Mouse (Mus musculus): ENCODE results near the gene B230118H07Rik. TPM values are rescaled to one million over a fixed set of nuclear protein-coding genes. Genes with fewer than 3 reads are reported as not detected.

Gene B230118H07Rik
- polyA plus RNA-seq, 1 experiment = 20.2 TPM

DNA sequence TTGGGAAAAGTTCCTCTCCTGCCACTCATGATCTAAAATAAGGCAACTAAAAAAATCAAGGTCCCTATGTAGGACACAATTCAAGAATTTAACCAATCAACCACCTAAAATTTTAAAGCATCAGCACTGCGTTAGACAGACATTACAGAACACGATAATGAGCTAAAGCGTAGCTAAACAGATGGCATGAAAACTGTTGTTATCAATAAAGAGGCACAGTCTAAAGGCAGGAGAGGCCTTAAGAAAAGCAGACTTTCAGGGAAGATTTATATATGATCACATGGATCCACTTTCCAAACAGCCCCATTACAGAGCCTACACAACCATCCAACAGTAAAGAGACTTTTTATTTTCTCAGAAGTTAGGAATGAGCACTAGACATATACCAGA lies 16.4 kb upstream of the B230118H07Rik start:
- TF ChIP-seq POLR2A (IDR thresholded peaks at IDR 0.05; ENCODE audit: borderline replicate concordance, extremely low read depth, insufficient read depth, insufficient read length, poor library complexity, severe bottlenecking) (no peak), CTCF (IDR thresholded peaks at IDR 0.05; ENCODE audit: borderline replicate concordance, extremely low read depth, insufficient read depth, insufficient read length) (no peak)
- no peak for DNase-seq (ENCODE audit: low read depth)

DNA sequence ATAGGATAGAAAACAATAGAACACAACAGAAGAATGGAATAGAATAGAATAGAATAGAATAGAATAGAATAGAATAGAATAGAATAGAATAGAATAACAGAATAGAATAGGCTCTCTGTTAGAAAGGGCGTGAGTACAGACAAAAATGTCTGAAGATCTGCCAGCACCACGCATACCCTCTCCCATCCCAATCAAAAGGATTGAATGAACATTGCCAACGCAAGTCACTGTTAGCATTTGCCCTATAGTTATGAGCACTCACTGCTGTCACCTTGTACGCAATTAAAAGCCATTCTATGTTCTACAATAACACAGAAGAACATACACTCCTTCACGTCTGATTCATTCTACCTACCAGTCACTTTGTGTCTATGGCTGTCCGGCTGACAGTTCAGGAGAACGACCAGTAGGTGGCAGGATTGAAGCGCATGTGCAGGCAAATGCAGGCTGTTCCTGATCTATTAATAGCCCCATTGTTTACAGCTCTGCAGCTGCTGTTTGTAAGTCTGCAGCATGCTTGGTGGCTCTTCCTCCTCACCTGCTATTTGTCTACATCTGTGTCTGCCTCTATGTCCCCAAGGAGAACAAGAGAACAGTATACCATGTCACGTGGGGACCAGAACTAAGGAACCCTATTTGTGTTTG lies 15.8 kb upstream of the B230118H07Rik start:
- peak; percentile 94 for DNase-seq (ENCODE audit: low read depth)
- peak; percentile 89 for TF ChIP-seq CTCF (IDR thresholded peaks at IDR 0.05; ENCODE audit: borderline replicate concordance, extremely low read depth, insufficient read depth, insufficient read length)
- no peak for TF ChIP-seq POLR2A (IDR thresholded peaks at IDR 0.05; ENCODE audit: borderline replicate concordance, extremely low read depth, insufficient read depth, insufficient read length, poor library complexity, severe bottlenecking)

DNA sequence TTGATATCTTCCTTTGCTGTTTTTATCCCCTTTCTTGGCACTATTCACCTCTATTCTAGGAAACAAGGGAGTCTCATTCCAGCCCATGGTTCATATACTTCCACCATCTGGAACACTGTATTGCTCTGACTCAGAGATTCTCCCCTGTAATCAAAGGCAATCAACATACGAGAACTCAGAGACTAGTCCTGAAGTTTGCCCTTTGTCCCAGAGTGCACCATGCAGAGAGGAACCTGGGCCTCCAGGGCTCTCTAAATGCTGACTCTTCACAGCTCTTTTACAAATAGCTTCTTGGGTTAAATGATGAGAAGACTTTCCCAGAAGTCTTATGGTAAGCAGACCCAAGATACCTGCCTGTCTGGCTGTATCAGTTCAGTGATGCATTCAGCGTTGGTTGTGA lies 11.2 kb upstream of the B230118H07Rik start:
- no peak for DNase-seq (ENCODE audit: low read depth)
- no peak for TF ChIP-seq POLR2A (IDR thresholded peaks at IDR 0.05; ENCODE audit: borderline replicate concordance, extremely low read depth, insufficient read depth, insufficient read length, poor library complexity, severe bottlenecking)
- TF ChIP-seq CTCF (IDR thresholded peaks at IDR 0.05; ENCODE audit: borderline replicate concordance, extremely low read depth, insufficient read depth, insufficient read length) = no peak

DNA sequence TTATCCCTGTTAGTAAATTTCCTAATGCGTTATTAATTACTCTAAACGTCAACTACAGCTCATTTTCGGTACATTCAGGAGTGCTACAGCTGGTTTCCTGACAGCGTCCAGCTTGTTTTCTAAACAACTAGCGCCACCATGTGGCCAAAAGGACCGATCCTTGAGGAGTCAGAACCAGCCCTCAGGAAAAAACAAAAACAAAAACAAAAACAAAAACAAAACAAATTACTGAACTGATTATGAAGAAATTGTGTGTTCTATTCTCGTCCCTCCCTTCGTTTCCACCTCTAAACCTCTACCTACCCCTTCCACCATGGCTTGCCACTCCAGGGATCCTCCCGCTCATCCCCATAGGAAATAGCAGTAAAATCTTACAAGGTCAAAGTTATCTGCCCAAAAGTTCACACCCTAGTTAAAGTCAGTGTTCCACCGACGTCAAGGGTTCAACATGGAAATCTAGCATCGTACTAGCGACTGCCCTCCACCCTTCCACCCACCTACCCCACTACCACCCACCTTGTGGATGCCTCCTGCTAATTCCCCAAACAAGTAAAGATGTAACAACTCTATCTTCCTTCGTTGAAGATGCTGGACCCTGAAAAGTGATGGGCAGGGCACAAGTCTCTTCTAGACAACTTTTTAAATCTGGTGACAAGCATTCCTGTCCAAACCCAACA lies 3.7 kb upstream of the B230118H07Rik start:
- DNase-seq (ENCODE audit: low read depth) = peak; percentile 94
- no peak for TF ChIP-seq POLR2A (IDR thresholded peaks at IDR 0.05; ENCODE audit: borderline replicate concordance, extremely low read depth, insufficient read depth, insufficient read length, poor library complexity, severe bottlenecking)
- TF ChIP-seq CTCF (IDR thresholded peaks at IDR 0.05; ENCODE audit: borderline replicate concordance, extremely low read depth, insufficient read depth, insufficient read length) = peak; percentile 79

DNA sequence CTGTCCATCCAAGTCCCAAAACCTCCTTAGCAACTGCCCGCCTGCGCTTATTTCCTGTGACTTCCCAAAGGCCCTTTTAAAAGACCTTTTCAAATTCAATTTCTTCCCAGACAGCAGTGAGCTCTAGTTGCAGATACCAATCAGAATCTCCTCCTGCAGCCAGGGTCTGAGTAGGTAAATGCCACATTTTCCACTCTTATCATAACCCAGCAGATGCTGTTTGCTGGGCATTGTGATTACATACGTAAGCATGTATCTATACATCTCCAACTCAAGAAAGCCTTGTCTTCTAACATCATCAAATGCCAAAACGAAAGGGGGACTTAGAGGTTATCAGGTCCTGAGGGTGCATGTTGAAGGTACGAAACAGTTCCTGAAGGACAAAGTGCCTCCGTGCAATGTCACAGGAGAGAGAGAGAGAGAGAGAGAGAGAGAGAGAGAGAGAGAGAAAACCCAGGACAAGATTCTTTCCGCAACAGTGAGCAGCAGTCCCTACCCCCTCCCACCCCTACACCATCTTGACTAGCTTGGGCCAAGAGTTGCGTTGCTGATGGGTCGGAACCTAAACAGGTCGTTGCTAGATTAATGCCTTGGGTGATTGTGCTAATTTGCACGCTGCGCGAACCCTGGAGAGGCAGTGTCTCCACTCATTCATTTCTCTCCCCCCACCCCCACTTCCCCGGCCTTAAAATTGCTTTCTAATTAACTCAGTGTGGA lies 3.0 kb upstream of the B230118H07Rik start:
- no peak for DNase-seq (ENCODE audit: low read depth)
- no peak for TF ChIP-seq CTCF (IDR thresholded peaks at IDR 0.05; ENCODE audit: borderline replicate concordance, extremely low read depth, insufficient read depth, insufficient read length)
- no peak for TF ChIP-seq POLR2A (IDR thresholded peaks at IDR 0.05; ENCODE audit: borderline replicate concordance, extremely low read depth, insufficient read depth, insufficient read length, poor library complexity, severe bottlenecking)

DNA sequence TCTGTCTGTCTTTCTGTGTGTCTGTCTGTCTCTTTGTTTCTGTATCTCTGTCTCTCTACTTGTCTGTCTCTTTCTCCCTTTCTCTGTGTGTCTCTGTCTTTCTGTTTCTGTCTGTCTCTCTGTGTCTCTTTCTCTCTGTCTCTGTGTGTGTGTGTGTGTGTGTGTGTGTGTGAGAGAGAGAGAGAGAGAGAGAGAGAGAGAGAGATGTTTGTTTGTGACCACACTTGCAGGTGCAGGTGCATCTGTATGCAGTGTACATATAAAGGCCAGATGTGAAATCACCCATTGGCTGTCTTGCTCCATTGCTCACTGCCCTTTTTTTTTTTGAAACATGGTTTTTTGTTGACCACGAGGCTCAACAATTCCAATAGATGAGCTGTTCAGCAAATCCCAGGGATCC lies 1.1 kb upstream of the B230118H07Rik start:
- no peak for TF ChIP-seq POLR2A (IDR thresholded peaks at IDR 0.05; ENCODE audit: borderline replicate concordance, extremely low read depth, insufficient read depth, insufficient read length, poor library complexity, severe bottlenecking)
- no peak for TF ChIP-seq CTCF (IDR thresholded peaks at IDR 0.05; ENCODE audit: borderline replicate concordance, extremely low read depth, insufficient read depth, insufficient read length)
- no peak for DNase-seq (ENCODE audit: low read depth)

DNA sequence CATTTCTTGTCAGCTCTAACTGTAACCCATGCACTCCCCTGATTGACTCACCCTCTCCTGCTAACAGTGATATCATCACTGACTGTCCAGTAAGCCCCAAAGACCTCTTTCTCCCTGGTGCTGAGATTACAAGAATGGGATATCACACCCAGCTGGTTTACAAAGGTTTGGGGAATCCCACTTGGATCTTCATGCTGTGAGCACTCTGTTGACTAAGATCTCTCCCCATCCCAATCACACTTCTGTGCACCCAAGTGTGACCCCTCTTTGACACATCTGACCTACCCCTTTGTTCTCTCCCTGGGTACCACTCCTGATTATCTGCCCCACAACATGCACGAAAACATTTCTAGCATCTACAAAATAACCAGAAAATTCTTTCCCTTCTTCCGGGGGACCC lies 971 bp downstream of the B230118H07Rik start:
- TF ChIP-seq CTCF (IDR thresholded peaks at IDR 0.05; ENCODE audit: borderline replicate concordance, extremely low read depth, insufficient read depth, insufficient read length) = no peak
- TF ChIP-seq POLR2A (IDR thresholded peaks at IDR 0.05; ENCODE audit: borderline replicate concordance, extremely low read depth, insufficient read depth, insufficient read length, poor library complexity, severe bottlenecking) = no peak
- DNase-seq (ENCODE audit: low read depth) = no peak

DNA sequence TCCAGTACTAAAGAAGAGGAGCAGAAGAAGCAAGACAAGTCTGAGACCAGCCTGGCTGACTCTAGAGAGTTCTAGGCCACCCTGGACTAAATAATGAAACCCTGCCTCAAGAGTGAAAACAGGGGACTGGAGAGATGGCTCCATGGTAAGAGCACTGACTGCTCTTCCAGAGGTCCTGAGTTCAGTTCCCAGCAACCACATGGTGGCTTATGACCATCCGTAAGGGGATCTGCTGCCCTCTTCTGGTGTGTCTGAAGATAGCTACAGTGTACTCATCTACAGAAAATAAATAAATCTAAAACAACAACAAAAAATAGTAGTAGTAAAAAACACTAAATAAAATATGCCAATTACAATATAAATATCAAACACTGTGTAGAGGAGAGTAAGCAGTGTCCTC lies 3.5 kb downstream of the B230118H07Rik start:
- DNase-seq (ENCODE audit: low read depth) = no peak
- no peak for TF ChIP-seq POLR2A (IDR thresholded peaks at IDR 0.05; ENCODE audit: borderline replicate concordance, extremely low read depth, insufficient read depth, insufficient read length, poor library complexity, severe bottlenecking)
- TF ChIP-seq CTCF (IDR thresholded peaks at IDR 0.05; ENCODE audit: borderline replicate concordance, extremely low read depth, insufficient read depth, insufficient read length) = no peak

DNA sequence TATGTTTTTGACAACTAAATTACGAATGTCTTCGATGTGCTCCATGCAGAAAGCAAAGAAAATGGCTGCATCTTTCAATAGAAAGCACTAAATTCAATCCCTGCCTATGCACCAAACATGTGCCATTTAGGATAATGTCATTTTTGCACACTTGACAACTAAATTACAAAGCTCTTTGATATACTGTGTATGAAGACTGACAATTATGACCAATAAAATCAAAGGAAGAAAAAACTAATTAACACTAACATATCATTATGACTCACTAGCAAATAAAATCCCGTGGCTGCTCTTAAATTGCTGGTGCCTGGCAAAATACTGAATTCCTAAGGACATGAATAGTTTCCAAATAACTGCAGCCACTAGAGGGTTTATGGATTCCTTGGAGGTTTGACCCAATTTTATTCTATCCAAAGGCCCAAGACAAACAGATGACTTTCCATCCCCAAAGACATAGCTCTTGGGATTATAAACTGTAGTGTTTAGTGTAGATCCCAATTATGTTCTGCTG lies 9.4 kb downstream of the B230118H07Rik start:
- TF ChIP-seq POLR2A (IDR thresholded peaks at IDR 0.05; ENCODE audit: borderline replicate concordance, extremely low read depth, insufficient read depth, insufficient read length, poor library complexity, severe bottlenecking) (no peak), CTCF (IDR thresholded peaks at IDR 0.05; ENCODE audit: borderline replicate concordance, extremely low read depth, insufficient read depth, insufficient read length) (no peak)

DNA sequence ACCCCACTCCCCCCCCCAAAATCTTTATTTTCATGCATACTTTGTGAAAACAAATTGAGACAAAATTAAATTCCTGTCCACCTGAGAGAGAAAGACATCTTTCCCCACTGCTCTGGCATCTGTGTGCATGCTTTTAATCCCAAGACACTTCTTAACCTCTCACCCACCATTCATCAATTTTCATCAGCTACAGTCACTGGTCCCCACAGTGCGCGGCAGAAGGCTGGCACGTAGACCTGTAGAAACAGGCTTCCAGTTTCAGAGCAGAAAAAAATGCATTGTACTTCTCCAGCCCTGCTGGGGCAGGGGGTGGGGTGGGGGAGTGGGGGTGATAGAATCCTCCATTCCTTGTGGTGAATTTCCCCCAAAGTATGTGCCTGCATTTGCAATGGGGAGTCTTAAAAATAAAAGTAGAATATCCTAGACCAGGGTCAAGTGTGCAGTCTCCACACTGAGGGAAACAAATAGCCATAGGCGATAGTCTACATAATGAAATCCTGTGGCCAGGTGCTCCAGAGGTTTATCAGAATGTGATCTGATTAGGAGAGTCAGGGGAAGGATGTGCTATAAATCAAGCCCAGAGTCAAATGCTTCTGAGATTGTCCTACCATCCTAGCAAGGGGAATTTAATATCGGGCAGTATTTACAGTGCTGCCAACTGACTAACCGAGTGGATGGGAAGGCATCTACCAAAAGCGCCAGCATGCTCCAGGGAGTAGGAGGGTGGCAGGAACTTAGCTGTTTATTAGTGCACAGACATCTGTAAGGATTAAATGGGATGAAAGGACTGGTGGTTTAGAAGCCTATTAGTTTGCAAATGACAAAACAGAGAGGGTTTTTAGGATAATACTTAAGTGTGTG lies 10.1 kb downstream of the B230118H07Rik start:
- no peak for TF ChIP-seq POLR2A (IDR thresholded peaks at IDR 0.05; ENCODE audit: borderline replicate concordance, extremely low read depth, insufficient read depth, insufficient read length, poor library complexity, severe bottlenecking)
- no peak for TF ChIP-seq CTCF (IDR thresholded peaks at IDR 0.05; ENCODE audit: borderline replicate concordance, extremely low read depth, insufficient read depth, insufficient read length)
- no peak for DNase-seq (ENCODE audit: low read depth)

More for the DNA sequence above, 9.4 kb downstream of the B230118H07Rik start:
- peak; percentile 69 for DNase-seq (ENCODE audit: low read depth)

All from brain, embryonic 14.5 days (tissue).